Mouse (Mus musculus) stomach, postnatal 0 days (tissue): ENCODE results near the gene Kif26b. TPM values are rescaled to one million over a fixed set of nuclear protein-coding genes. Genes with fewer than 3 reads are reported as not detected.

ENCODE experiments used
- ATAC-seq: fragments of 200-750 bp; cut with Nextera tagmentation; 2 replicates; pipeline ENCODE4 v1.8.0; 2017; ENCODE audit not compliant: low FRiP score, low TSS enrichment
- DNase-seq: peaks from one replicate; pipeline ENCODE4 v3.0.0-alpha.2; 2016; ENCODE audit warnings: low spot score
- H3K27ac ChIP-seq: fragments of 300-500 bp; sonication (generic); replicated peaks from 2 replicates; pipeline ENCODE4 v1.5.1; 2014; ENCODE audit warnings: mild to moderate bottlenecking, control low read depth
- H3K27me3 ChIP-seq: fragments of 300-500 bp; sonication (generic); 2 replicates; pipeline ENCODE4 v1.6.1; 2014; ENCODE audit warnings: low read length; ENCODE audit not compliant: control insufficient read depth, insufficient read depth
- H3K36me3 ChIP-seq: fragments of 300-500 bp; sonication (generic); 2 replicates; pipeline ENCODE4 v1.6.1; 2014; ENCODE audit warnings: low read length, mixed read lengths; ENCODE audit not compliant: control insufficient read depth, insufficient read depth
- H3K4me1 ChIP-seq: fragments of 300-500 bp; sonication (generic); replicated peaks from 2 replicates; pipeline ENCODE4 v1.6.1; 2014; ENCODE audit warnings: antibody characterized with exemption; ENCODE audit not compliant: control insufficient read depth, insufficient read depth
- H3K4me2 ChIP-seq: fragments of 300-500 bp; sonication (generic); replicated peaks from 2 replicates; pipeline ENCODE4 v1.6.1; 2014; ENCODE audit warnings: low read depth, mild to moderate bottlenecking, control low read depth, moderate library complexity
- H3K4me3 ChIP-seq: fragments of 300-500 bp; sonication (generic); 2 replicates; pipeline ENCODE4 v1.5.1; 2014; ENCODE audit warnings: low read depth, low read length, control low read depth
- H3K9ac ChIP-seq: fragments of 300-500 bp; sonication (generic); 2 replicates; pipeline ENCODE4 v1.6.1; 2014; ENCODE audit warnings: mild to moderate bottlenecking, low read length, control low read depth, mixed read lengths
- H3K9me3 ChIP-seq: fragments of 300-500 bp; sonication (generic); 2 replicates; pipeline ENCODE4 v1.6.1; 2016; ENCODE audit warnings: low read length; ENCODE audit not compliant: control insufficient read depth
- CTCF ChIP-seq: IDR thresholded peaks from 2 replicates; pipeline ENCODE4 v1.5.1; 2016; ENCODE audit warnings: antibody characterized with exemption, low read depth, mild to moderate bottlenecking, moderate library complexity
- EP300 ChIP-seq: optimal IDR thresholded peaks from 2 replicates; pipeline ENCODE3; 2016; ENCODE audit warnings: antibody characterized with exemption
- WGBS: fragments of 180-500 bp; shearing (Covaris S2); extraction: QIAGEN DNeasy Blood & Tissue Kit; methylation state at CpG from one replicate; pipeline ENCODE4 v1.1.7; 2014; 5-methylcytosine and 5-hydroxymethylcytosine counted together
- polyA plus RNA-seq: library from polyadenylated mRNA; unstranded; fragments of >200 nt; fragmentation: Nextera tagmentation; extraction: Ambion mirVana; gene quantifications from 2 replicates; pipeline ENCODE4 v1.2.1, GENCODE M21; 2015

Kif26b gene
- polyA plus RNA-seq, 1 experiment from 2014 or later = 0.69 TPM

DNA sequence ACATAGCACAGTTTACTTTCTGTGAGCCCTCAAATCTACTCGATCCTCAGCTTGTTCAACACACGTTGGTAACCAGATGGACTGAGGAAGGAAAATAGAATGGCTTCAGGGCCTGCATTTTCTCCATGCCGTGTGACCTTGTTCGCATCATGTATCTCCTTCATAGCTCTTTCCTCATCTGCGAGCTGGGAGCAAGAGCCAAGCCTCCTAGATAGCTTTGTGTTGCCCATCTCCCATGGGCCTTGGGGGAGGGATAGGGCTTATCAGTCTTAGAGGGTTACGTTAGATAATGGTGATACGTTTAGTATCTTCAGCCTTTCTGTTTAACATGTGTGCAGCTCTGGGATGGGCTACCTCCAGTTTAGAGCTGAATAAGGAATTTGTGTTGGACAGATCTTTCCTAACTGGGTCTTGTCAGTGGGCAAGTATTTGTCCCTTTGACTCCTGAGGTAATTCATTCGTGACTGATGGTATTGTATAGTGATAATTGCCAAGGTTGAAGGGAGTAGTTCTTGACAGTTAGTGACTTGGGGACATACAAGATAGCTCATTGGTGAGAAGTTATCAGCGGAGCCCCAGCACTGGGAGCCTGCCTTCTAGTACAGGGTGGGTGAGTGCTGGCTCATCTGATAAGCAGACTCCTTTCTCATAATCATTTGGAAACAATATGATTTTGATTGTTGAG, 183.4 kb downstream of the Kif26b start:
- no peak overlapping the region for H3K4me2 ChIP-seq
- 78% methylated on average over 9 of the region's 9 CpGs for WGBS
- H3K9ac ChIP-seq = no peak overlapping the region
- H3K27ac ChIP-seq = no peak overlapping the region
- TF ChIP-seq EP300 (no peak), CTCF (no peak)
- H3K4me1 ChIP-seq = no peaks in the 10 kb centered on the region
- no peaks in the 10 kb centered on the region for H3K27me3 ChIP-seq
- no peaks in the 10 kb centered on the region for H3K36me3 ChIP-seq
- no peak overlapping the region for H3K4me3 ChIP-seq
- DNase-seq = no peak
- ATAC-seq = no peak
- H3K9me3 ChIP-seq = no peaks in the 10 kb centered on the region

DNA sequence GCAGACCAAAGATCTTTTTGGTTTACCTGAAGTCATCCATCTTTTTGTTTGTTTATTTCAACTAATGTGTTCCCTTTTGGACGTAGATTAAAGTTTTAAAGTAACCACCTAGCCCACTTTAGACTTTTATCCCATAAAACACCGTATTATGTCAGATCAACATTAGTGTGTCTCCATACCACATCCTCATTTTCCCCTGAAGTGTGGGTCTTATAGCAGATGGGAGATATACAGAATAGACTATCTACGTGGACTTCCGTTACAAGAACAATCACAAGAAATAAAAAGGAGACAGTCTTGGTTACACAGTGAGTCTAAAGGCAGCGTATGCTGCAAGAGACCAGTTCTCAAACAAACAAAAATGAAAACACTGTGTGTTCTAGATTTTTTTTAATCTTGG, 185.3 kb downstream of the Kif26b start:
- Histone ChIP-seq H3K9ac (no peak overlapping the region), H3K4me3 (no peak overlapping the region), H3K27me3 (no peaks in the 10 kb centered on the region), H3K4me1 (no peaks in the 10 kb centered on the region), H3K36me3 (no peaks in the 10 kb centered on the region), H3K9me3 (no peaks in the 10 kb centered on the region), H3K4me2 (no peak overlapping the region), H3K27ac (no peak overlapping the region)
- no peak for DNase-seq
- 83% methylated on average over 5 of the region's 5 CpGs for WGBS
- TF ChIP-seq CTCF (no peak), EP300 (no peak)
- no peak for ATAC-seq

DNA sequence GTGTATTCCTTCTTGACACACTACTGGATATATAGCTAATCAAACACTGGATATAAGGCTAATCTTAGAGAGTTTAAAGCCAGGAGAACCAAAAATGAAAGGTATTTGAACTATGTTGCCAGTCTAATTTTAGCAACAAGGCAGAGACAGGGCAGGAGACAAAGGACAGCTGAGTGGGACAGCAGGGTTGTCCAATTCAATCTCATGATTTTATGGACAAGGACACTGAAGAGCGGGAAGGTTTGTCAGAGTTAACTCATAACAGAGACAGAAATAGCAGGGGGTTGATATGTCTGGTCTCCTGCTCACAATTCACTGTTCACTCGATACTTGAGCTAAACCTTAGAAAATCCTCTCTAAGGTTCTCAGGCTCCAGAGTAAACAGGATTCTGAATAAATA, 187.5 kb downstream of the Kif26b start:
- TF ChIP-seq EP300 = no peak
- no peak for TF ChIP-seq CTCF
- Histone ChIP-seq H3K9me3 (no peaks in the 10 kb centered on the region), H3K9ac (no peak overlapping the region), H3K4me3 (no peak overlapping the region), H3K27ac (no peak overlapping the region), H3K4me2 (no peak overlapping the region), H3K36me3 (no peaks in the 10 kb centered on the region), H3K4me1 (no peaks in the 10 kb centered on the region), H3K27me3 (no peaks in the 10 kb centered on the region)
- 65% methylated on average over 2 of the region's 2 CpGs for WGBS
- ATAC-seq (no peak), DNase-seq (no peak)

DNA sequence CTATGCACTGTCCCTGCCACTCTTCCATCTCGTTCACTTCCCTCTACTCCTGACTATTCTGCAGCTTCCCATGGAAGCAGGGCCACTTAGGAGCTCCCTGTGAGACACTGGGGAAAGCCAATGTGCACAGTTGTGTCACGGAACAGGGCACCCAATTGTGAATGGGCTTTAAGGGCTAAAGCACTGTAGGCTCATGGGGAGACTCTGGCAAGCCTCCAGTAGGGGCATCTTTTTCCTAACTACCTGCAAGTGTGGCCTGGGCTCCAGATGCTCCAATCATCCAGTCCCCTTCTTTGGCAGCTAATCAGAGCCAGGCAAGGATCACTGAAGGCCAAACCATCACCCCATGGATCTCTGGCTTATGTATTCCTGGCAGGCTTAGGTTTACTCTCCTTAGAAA, 191.9 kb downstream of the Kif26b start:
- ATAC-seq (no peak), DNase-seq (no peak)
- no peak overlapping the region for H3K9ac ChIP-seq
- H3K4me1 ChIP-seq = no peaks in the 10 kb centered on the region
- TF ChIP-seq CTCF = no peak
- no peak for TF ChIP-seq EP300
- no peak overlapping the region for H3K4me2 ChIP-seq
- no peaks in the 10 kb centered on the region for H3K36me3 ChIP-seq
- WGBS = 73% methylated on average over 2 of the region's 2 CpGs
- H3K4me3 ChIP-seq = no peak overlapping the region
- no peaks in the 10 kb centered on the region for H3K9me3 ChIP-seq
- no peak overlapping the region for H3K27ac ChIP-seq
- no peaks in the 10 kb centered on the region for H3K27me3 ChIP-seq

DNA sequence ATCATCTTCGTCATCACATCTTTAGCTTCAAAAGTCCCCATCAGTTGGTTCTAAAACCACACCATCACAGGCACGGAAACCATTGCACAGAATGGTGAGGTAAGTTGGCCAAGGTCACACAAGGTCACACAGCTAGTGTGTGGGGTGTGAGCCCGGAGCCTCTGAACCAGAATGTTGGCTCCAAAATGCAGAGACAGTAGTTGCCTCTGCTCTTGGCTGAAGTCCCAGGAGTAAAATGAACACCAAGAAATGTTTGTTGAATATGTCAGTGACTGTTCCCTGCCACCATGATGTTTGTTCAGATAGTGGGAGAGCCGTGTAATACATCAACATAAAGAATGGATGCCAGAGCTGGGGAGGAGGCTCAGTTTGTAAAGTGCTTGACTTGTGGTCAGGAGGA, 193.9 kb downstream of the Kif26b start:
- H3K27me3 ChIP-seq = no peaks in the 10 kb centered on the region
- no peak overlapping the region for H3K27ac ChIP-seq
- 55% methylated on average over 4 of the region's 4 CpGs for WGBS
- ATAC-seq (no peak), DNase-seq (no peak)
- no peak overlapping the region for H3K4me3 ChIP-seq
- H3K36me3 ChIP-seq = no peaks in the 10 kb centered on the region
- TF ChIP-seq EP300 (no peak), CTCF (no peak)
- no peak overlapping the region for H3K9ac ChIP-seq
- H3K4me1 ChIP-seq = no peaks in the 10 kb centered on the region
- H3K9me3 ChIP-seq = no peaks in the 10 kb centered on the region
- H3K4me2 ChIP-seq = no peak overlapping the region

DNA sequence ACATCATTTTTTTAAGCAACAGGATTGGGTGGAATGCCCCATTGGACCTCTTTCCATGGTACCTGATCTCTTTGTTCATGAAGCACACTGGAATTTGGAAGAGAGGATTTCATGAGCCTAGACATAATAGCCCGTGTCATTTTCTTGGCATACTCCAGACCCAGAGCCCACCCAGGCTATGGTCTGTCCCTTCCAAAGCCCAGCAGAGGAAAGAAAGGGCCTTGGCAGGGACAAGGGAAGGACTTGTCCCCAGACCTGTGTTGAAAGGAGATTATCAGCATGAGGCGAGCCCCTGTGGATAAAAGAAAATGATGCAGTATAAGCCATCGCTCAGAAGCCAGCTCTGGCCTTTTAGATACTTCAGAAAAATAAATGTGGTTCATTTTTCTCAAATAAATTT, 196.6 kb downstream of the Kif26b start:
- H3K36me3 ChIP-seq = no peaks in the 10 kb centered on the region
- 81% methylated on average over 3 of the region's 3 CpGs for WGBS
- no peak for ATAC-seq

More for the DNA sequence above, 196.6 kb downstream of the Kif26b start:
- no peak for TF ChIP-seq EP300
- no peak for TF ChIP-seq CTCF
- DNase-seq = no peak
- H3K9ac ChIP-seq = no peak overlapping the region
- H3K4me2 ChIP-seq = no peak overlapping the region
- H3K27ac ChIP-seq = no peak overlapping the region
- H3K9me3 ChIP-seq = no peaks in the 10 kb centered on the region
- no peaks in the 10 kb centered on the region for H3K4me1 ChIP-seq
- no peaks in the 10 kb centered on the region for H3K27me3 ChIP-seq
- no peak overlapping the region for H3K4me3 ChIP-seq
